Mouse (Mus musculus): ENCODE results near the gene Bbox1.

Gene Bbox1

DNA sequence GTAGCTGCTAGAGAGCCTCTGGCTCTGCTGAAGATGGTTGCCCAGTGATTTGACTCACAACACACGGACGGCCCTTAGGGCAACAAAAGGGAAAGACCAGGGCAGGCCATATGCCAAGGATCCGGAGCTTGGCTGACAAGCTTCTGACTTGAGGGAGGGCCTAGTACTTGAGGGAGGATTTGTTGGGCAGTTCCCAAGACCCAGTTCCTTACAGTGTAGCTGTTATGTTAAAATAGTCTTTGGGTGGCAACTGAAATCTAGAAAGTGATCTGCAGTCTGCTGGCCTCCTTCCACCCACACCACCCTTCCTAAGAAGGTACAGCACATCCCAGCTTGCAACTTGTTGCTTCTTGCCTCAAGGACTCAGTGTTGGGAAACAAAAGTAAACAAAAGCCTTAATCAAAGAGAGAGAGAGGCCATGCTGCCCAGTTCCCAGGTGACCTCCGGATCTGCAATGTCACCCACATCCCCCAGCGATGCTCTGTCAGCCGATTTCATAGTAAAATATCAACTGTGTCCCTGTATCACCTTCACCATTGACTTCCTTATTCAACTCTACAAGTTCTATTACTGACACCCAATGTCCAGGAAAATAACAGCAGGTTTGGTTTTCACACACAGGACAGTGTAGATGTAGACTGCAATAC, at the start of gene Bbox1:
Bbox1 (minus strand) TSS at position 52 of the 647 bp plus-strand sequence.
- Histone ChIP-seq H3K27me3 (ENCODE audit: control insufficient read depth, insufficient read depth, low read length, poor library complexity, severe bottlenecking) (no peaks in the 10 kb centered on the region; the same call in 1 of the 2 replicates), H3K36me3 (ENCODE audit: control insufficient read depth, insufficient read depth, low read length, poor library complexity, severe bottlenecking) (no peaks in the 10 kb centered on the region)
- DNase-seq (ENCODE audit: low read depth, low spot score): no peak

DNA sequence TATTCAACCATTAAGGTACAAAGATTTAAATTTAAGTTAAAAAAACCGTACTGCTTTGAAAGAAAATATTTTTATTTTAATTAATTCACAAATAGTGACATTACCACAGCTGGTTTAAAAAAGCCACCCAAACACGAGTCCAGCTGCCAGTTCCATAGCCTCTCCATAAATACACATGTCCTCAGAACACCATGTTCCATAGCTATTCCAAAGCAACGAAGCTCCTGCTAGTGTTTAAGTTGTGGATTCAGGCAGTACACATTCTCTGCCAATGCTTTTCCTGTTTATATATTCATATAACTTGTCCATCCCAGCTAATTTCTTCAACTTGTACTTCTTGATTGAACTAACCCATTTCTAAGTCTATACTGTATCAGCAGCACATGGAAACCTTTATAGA, 49.5 kb upstream of the Bbox1 start:
- H3K36me3 ChIP-seq (ENCODE audit: control insufficient read depth, insufficient read depth, low read length, poor library complexity, severe bottlenecking): no peaks in the 10 kb centered on the region
- H3K27me3 ChIP-seq (ENCODE audit: control insufficient read depth, insufficient read depth, low read length, poor library complexity, severe bottlenecking): no peaks in the 10 kb centered on the region

DNA sequence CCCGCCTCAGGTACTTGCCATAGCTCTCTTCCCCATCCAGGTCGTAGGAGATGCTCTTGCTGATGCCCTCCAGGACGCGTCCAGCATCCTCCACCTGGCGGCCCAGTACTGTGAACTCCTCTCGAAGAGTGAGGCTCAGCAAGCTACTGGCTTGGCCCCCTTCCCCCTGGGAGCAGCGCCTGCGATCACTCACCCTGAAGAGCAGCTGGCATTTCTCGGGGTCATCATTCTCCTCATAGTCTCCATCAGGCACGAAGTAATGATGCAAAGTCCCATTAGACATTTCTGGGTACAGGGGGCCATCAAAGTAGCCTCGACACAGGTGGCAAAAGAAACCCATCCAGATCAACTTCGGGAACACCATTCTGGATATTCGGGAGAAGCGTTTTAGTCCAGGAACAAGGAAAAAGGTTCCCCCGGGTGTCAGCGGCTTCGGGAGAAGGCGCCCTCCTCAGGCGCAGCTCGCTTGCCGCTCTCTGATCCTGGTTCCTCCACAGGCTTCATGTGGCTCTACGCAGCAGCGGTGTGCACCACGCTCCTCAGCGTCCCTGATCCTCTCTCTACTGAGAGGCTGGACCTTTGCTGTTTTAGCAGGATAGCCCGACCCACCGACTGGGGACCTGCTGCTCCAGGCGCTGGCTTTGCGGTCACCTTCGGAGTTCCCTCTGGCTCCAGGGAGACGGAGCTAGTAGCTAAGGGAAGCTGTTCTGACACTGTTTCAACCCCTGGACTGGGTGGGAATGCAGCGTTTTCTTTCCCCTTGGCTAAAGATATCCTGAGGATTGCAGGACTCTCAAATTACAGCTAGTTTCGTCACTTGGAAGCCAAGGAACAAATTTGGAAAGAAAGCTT, 48.3 kb upstream of the Bbox1 start, which contains the start of gene Fibin:
Fibin (minus strand) TSS at position 752 of the 852 bp plus-strand sequence.
- no peak for DNase-seq (ENCODE audit: low read depth, low spot score)
- no peaks in the 10 kb centered on the region for H3K36me3 ChIP-seq (ENCODE audit: control insufficient read depth, insufficient read depth, low read length, poor library complexity, severe bottlenecking)
- no peaks in the 10 kb centered on the region for H3K27me3 ChIP-seq (ENCODE audit: control insufficient read depth, insufficient read depth, low read length, poor library complexity, severe bottlenecking)

More for the DNA sequence above, 49.5 kb upstream of the Bbox1 start:
- DNase-seq (ENCODE audit: low read depth, low spot score): no peak

DNA sequence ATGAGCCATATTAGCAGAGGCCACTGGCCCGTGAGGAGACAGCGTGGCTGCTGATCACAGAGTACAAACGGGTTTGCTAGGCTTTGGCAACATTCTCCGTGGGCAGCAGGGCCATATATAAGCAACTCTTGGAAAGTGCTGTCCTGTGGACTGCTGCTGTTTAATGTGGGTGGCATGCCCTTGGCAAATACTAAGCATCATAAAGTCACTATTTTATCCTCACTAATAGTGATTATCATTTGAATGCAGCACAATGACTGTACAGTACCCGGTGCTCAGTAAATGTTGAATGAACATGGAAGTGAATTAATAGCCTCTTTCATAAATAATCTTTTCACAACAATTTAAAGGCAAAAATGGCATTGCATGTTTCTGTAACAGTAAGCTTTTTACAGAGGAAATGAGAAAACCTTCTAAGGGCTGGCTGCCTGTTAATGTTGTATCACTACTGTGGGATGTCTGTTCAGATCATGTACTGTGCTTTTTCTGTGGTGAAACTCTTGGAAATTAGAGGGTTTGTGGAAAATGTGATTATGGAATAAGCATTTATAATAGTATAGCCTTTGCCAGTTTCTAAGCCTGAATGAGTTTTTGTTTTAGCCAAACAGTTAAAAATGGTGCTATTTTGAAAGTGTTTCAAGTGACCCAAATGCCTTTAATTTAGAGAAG, 39.1 kb upstream of the Bbox1 start:
- Histone ChIP-seq H3K36me3 (ENCODE audit: control insufficient read depth, insufficient read depth, low read length, poor library complexity, severe bottlenecking) (no peaks in the 10 kb centered on the region), H3K27me3 (ENCODE audit: control insufficient read depth, insufficient read depth, low read length, poor library complexity, severe bottlenecking) (no peaks in the 10 kb centered on the region)
- DNase-seq (ENCODE audit: low read depth, low spot score): no peak

DNA sequence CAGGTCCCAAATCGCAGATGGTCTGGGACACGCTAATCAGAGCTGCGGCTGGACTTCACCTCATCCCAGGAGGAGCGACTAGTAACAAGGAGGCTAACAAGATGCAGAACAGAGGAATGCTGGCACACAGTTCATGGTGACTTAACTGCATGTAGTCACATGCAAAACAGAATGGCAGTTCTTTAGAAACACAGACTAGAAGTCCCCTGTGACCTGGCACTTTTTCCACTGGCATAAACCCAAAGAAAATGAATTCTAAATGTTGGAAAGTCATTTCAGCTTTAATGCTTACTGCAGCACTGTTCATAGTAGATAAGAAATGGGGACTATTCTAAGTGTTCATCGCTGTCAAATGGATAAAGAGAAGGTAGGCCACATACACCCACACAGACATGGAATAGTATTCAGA, 37.5 kb upstream of the Bbox1 start:
- Histone ChIP-seq H3K36me3 (ENCODE audit: control insufficient read depth, insufficient read depth, low read length, poor library complexity, severe bottlenecking) (no peaks in the 10 kb centered on the region), H3K27me3 (ENCODE audit: control insufficient read depth, insufficient read depth, low read length, poor library complexity, severe bottlenecking) (no peaks in the 10 kb centered on the region)
- no peak for DNase-seq (ENCODE audit: low read depth, low spot score)

DNA sequence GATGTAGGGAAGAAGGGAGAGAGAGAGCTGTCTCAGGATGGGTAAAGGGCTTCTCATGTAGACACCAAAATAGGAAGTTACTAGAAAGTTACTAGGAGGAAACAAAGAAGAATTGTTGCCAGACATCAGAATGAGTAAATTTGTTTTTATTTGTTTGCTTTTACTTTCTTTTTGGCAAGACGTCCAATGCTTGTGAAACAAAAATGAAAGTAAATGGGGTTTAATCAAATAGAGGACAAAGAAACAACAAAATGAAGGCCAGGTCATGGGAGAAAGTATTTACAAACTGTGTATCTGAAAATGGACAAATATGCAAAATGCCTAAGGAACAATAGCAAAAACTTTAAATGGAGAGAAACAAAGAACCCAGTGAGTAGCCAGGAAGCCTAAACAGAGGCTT, 37.0 kb upstream of the Bbox1 start:
- no peak for DNase-seq (ENCODE audit: low read depth, low spot score)
- no peaks in the 10 kb centered on the region for H3K36me3 ChIP-seq (ENCODE audit: control insufficient read depth, insufficient read depth, low read length, poor library complexity, severe bottlenecking)
- H3K27me3 ChIP-seq (ENCODE audit: control insufficient read depth, insufficient read depth, low read length, poor library complexity, severe bottlenecking): no peaks in the 10 kb centered on the region

DNA sequence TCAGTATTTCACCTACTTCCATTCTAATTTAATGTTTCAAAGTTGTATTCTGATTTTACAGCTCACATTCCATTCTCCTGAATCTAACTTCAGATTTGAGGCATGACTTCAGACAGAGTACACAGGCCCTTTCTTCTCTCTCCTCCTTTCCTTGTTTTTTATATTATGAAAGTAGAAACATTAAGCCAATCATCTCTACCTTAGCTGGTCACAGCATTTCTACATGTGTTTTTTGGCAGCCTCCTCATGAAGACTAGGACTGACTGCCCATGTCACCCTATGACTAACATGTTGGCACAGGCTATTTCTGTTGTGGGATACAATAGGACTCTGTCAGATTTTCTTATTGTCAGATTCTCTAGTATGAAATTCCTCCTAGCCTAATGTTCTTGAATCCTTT, 14.6 kb upstream of the Bbox1 start:
- no peak for DNase-seq (ENCODE audit: low read depth, low spot score)
- Histone ChIP-seq H3K36me3 (ENCODE audit: control insufficient read depth, insufficient read depth, low read length, poor library complexity, severe bottlenecking) (no peaks in the 10 kb centered on the region), H3K27me3 (ENCODE audit: control insufficient read depth, insufficient read depth, low read length, poor library complexity, severe bottlenecking) (no peaks in the 10 kb centered on the region)

DNA sequence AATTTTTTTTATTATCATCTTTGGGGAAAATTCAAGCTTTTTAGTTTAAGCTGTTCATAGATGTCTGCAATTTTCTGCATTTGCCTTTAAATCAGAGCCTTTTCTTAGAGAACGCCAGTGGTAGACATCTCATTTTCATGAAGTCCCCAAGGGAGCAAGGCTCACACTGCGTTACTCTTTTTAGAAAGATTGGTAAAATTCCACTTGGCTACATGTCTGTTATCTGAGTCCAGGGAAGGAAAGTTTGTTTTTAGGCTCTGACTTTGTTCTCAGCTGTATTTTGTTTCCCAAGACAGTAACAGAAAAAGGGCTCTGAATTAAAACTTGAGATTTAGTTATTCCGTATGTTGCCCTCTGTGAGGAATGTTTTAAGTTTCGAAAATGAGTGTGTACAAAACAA, 5.6 kb upstream of the Bbox1 start:
- Histone ChIP-seq H3K36me3 (ENCODE audit: control insufficient read depth, insufficient read depth, low read length, poor library complexity, severe bottlenecking) (no peaks in the 10 kb centered on the region), H3K27me3 (ENCODE audit: control insufficient read depth, insufficient read depth, low read length, poor library complexity, severe bottlenecking) (no peaks in the 10 kb centered on the region; the same call in 1 of the 2 replicates)
- DNase-seq (ENCODE audit: low read depth, low spot score): no peak

DNA sequence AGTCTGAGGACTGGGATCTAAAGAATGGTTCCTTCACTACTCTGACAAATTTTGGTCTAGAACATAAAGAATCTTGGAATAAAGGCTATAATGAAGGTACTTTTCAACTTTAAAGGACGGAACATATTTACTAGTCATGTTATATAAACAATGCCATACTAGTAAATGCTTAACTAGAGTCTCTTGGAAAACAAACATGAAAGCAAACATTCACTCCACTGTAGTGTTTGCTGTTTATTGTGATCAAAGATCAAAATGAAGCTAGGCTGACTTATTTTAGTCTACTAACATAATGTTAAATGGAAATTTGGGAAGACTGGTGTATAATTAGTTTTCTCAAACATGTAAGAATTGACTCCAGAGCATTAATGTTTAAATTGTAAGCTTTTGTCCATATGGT, 4.9 kb upstream of the Bbox1 start:
- no peak for DNase-seq (ENCODE audit: low read depth, low spot score)
- Histone ChIP-seq H3K36me3 (ENCODE audit: control insufficient read depth, insufficient read depth, low read length, poor library complexity, severe bottlenecking) (no peaks in the 10 kb centered on the region), H3K27me3 (ENCODE audit: control insufficient read depth, insufficient read depth, low read length, poor library complexity, severe bottlenecking) (no peaks in the 10 kb centered on the region; the same call in 1 of the 2 replicates)

DNA sequence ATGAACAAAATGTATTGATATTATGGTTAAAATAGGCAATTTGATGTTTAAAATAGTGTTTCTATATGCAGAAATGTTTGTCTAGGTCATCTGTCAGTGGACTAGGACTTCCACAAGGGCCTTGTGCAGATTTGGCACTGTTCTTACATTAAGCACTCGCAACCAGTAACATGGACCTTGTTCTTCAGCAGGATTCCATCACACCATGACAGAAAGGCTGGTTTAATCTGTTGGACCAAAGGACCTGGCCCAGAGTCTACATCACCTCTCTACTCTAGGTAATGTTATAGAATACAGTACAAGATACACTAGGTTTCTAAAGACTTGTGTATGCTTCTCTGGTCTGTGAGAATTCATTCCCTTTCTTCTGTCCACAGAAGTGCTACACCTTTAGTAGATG, 4.4 kb upstream of the Bbox1 start:
- no peaks in the 10 kb centered on the region for H3K36me3 ChIP-seq (ENCODE audit: control insufficient read depth, insufficient read depth, low read length, poor library complexity, severe bottlenecking)
- H3K27me3 ChIP-seq (ENCODE audit: control insufficient read depth, insufficient read depth, low read length, poor library complexity, severe bottlenecking): no peaks in the 10 kb centered on the region; the same call in 1 of the 2 replicates
- no peak for DNase-seq (ENCODE audit: low read depth, low spot score)

DNA sequence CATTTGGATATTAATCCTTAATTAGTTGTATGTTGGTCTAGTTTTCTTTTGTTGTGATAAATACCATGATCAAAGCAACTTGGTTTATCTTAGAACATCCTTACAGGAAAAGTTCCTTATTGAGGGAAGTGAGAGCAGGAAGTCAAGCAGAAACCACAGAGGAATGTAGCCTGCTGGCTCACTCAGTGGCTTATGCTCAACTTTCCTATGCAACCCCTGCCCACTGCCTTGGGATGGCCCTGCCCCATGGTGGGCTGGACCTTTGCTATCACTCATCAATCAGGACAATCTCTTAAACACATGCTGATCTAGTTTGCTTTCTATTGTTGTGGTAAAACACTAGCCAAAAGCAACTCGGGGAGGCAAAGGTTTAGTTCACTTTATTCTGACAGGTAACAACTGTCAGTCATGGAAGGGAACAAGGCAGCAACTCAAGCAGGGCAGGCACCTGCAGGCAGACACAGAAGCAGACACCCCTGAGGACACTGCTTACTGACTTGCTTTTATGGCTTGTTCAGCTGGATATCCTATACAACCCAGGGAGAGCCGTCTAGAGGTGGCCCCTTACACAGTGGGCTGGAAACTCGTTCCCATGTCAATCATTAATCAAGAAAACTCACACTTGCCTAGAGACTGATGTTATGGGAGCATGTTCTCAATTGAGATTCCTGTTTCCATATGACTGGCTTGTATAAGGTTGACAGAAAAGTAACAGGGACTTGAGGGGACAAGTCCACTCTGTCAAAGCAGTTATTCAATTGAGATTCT, 1.9 kb upstream of the Bbox1 start:
- no peak for DNase-seq (ENCODE audit: low read depth, low spot score)
- no peaks in the 10 kb centered on the region for H3K36me3 ChIP-seq (ENCODE audit: control insufficient read depth, insufficient read depth, low read length, poor library complexity, severe bottlenecking)
- H3K27me3 ChIP-seq (ENCODE audit: control insufficient read depth, insufficient read depth, low read length, poor library complexity, severe bottlenecking): no peaks in the 10 kb centered on the region; the same call in 1 of the 2 replicates

DNA sequence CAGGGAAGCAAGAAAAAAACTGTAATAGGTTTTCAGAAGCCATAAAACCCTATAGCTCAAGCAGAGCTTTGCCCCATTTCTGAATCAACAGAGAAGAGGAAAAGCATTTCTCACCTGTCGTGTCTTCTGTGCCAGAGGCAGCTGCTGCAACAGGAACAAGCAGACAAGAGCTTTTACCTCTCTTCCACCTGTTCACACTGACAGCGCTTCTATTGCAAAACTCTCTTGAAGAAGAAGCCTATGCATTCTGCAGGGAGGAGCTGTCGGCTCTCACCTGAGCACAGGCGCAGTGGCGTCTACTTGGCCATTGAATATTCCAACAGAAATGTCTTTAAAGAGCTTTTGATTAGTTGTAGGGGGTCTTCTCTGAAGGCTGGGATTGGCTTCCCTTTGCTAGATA, 286 bp downstream of the Bbox1 start:
- no peak for DNase-seq (ENCODE audit: low read depth, low spot score)
- H3K36me3 ChIP-seq (ENCODE audit: control insufficient read depth, insufficient read depth, low read length, poor library complexity, severe bottlenecking): no peaks in the 10 kb centered on the region
- H3K27me3 ChIP-seq (ENCODE audit: control insufficient read depth, insufficient read depth, low read length, poor library complexity, severe bottlenecking): no peaks in the 10 kb centered on the region; the same call in 1 of the 2 replicates

DNA sequence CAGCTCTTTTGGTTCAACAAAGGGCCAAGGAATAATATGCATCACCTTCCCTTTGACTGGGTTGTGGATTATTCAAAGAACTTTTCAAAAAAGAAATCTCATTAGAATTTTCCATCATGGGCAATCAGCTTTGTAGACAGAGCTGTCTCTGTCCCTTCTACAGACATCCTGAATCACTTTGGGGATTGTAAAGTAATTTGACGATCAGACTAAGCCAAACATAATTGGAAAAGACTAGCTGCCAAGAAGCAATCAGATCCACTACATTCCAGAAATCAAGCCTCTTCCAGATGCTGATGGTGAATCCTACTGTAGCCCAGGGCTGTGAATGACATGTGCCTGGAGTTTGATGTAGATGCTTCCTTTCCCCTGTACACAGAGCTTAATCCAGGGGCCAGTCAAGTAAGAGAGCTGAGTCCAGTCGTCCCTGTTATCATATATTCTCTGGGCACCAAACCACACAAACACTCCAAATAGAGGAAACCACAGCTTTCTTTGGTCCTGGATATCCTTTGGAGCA, 995 bp downstream of the Bbox1 start:
- no peak for DNase-seq (ENCODE audit: low read depth, low spot score)
- Histone ChIP-seq H3K36me3 (ENCODE audit: control insufficient read depth, insufficient read depth, low read length, poor library complexity, severe bottlenecking) (no peaks in the 10 kb centered on the region), H3K27me3 (ENCODE audit: control insufficient read depth, insufficient read depth, low read length, poor library complexity, severe bottlenecking) (no peaks in the 10 kb centered on the region)

Measured in splenic B cell, adult 2 months (primary cell).